Mouse (Mus musculus) thymus, adult 2 months (tissue): ENCODE measurements around the gene Smarcal1. TPM values are rescaled to one million over a fixed set of nuclear protein-coding genes. Genes with fewer than 3 reads are reported as not detected.

Experiments used
- DNase-seq: peaks from one replicate; pipeline ENCODE4 v3.0.0; 2021
- H3K27ac ChIP-seq: fragments of 200-500 bp; 2 replicates; pipeline ENCODE4 v1.5.1; 2012; ENCODE audit warnings: low read length, control low read depth; ENCODE audit not compliant: control insufficient read depth, insufficient read depth
- H3K27me3 ChIP-seq: fragments of 200-500 bp; 2 replicates; pipeline ENCODE4 v1.6.1; 2012; ENCODE audit warnings: mild to moderate bottlenecking, low read length, moderate library complexity, mixed read lengths; ENCODE audit not compliant: control insufficient read depth, insufficient read depth
- H3K36me3 ChIP-seq: fragments of 200-500 bp; 2 replicates; pipeline ENCODE4 v1.6.1; 2012; ENCODE audit warnings: mild to moderate bottlenecking, low read length, moderate library complexity; ENCODE audit not compliant: control insufficient read depth, insufficient read depth
- H3K4me1 ChIP-seq: fragments of 200-500 bp; replicated peaks from 2 replicates; pipeline ENCODE4 v1.6.1; 2012; ENCODE audit warnings: low read length; ENCODE audit not compliant: control insufficient read depth, insufficient read depth
- H3K4me3 ChIP-seq: fragments of 200-500 bp; 2 replicates; pipeline ENCODE4 v1.5.1; 2012; ENCODE audit warnings: mild to moderate bottlenecking, low read length, control low read depth, moderate library complexity; ENCODE audit not compliant: control insufficient read depth, insufficient read depth
- CTCF ChIP-seq: fragments of 200-500 bp; IDR thresholded peaks from 2 replicates; pipeline ENCODE4 v1.5.1; 2012; ENCODE audit warnings: mild to moderate bottlenecking, control low read depth, low read length, moderate library complexity, borderline replicate concordance; ENCODE audit not compliant: control insufficient read depth, poor library complexity, insufficient read depth; ENCODE audit errors: extremely low read depth
- POLR2A ChIP-seq: fragments of 200-500 bp; IDR thresholded peaks from 2 replicates; pipeline ENCODE4 v1.6.1; 2012; ENCODE audit warnings: mild to moderate bottlenecking, low read length, control low read depth, moderate library complexity; ENCODE audit not compliant: control insufficient read depth, poor library complexity, insufficient read depth; ENCODE audit errors: extremely low read depth
- WGBS: fragments of 180-500 bp; shearing (Covaris S2); methylation state at CpG from one replicate; pipeline ENCODE4 v1.1.7; 2018; 5-methylcytosine and 5-hydroxymethylcytosine counted together
- polyA plus RNA-seq: library from polyadenylated mRNA; depleted of rRNA; stranded (reverse); fragments of >200 nt; gene quantifications from 2 replicates; pipeline ENCODE4 v1.2.3, GENCODE M21; 2012

Smarcal1 gene
- polyA plus RNA-seq, 1 experiment, result 43.8 TPM

DNA sequence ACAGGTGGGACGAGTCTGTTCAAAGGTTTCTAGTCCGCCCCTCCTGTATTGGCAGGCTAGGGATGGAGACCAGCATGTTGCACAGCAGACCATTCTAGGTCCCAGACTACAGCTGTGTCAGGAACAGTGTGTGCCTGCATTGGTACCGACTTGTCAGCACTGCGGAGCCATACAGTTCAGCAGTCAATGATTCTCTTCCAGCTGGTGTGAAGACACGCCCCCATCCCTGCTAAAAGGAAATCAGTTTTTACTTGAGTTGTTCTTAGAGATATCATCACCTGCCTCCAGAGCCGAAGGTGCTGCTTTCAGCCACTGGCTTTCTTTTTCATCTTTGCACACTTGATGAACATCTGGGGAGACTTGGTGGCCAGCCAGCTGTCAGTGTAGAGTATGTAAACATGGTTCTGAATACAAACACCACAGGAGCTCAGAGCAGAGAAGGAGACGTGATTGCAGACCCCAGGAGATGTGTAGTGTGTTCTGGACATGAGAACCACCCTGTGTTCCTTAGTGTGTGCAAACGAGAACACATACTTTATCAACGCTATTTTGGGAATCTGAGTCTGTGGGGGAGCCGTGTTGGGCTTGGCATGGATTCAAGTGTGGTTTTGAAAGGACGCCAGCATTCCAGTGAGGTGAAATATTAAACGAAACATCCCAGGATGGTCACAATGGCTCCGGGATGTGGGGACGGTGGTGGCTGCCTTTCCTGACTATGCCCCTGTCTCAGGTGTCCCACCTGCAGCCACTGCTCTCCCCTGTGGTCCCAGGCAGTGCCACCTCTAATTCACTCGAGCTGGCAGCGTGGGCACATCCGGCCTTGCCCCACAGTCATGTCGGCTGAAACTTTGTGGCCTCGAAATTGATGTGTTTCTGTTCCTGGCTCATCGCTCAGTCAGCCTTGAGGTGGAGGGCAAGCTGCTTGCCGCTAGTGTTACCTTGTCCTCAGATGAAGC lies 16.4 kb downstream of the Smarcal1 start:
- Histone ChIP-seq H3K27me3 (no peaks in the 10 kb centered on the region), H3K4me3 (no peak overlapping the region), H3K27ac (no peak overlapping the region), H3K4me1 (no peaks in the 10 kb centered on the region), H3K36me3 (peaks cover 30% of the 10 kb centered on the region)
- no peak for DNase-seq
- TF ChIP-seq POLR2A (no peak), CTCF (no peak)
- 76% methylated on average over 21 of the region's 21 CpGs for WGBS

GRCm38 (mm10) chr1:72600778-72601177 lies 17.7 kb downstream of the Smarcal1 start:
- no peak for DNase-seq
- 95% methylated on average over 5 of the region's 5 CpGs for WGBS
- peaks cover 28% of the 10 kb centered on the region for H3K36me3 ChIP-seq
- no peak overlapping the region for H3K4me3 ChIP-seq
- TF ChIP-seq POLR2A, result no peak
- no peak for TF ChIP-seq CTCF
- no peaks in the 10 kb centered on the region for H3K4me1 ChIP-seq
- no peak overlapping the region for H3K27ac ChIP-seq
- no peaks in the 10 kb centered on the region for H3K27me3 ChIP-seq

DNA sequence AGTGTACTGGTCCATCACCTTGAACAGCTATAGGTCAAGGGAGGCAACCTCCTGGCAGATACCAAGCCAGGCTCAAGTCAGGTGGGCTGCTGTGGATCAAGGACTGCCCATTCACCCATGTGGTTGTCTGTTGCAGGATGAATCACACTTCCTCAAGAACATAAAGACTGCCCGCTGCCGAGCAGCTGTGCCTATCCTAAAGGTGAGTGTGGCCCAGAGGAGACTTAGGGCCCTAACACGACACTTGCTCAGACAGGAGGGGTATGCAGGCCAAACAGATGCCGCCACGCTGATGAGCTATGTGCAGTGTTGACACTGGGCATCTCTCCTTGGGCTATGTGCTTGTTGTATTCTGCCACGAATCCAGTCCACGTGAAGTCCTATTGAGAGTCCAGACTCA lies 18.2 kb downstream of the Smarcal1 start:
- TF ChIP-seq CTCF, result no peak
- TF ChIP-seq POLR2A, result no peak
- WGBS, result 95% methylated on average over 7 of the region's 7 CpGs
- H3K36me3 ChIP-seq, result peaks cover 23% of the 10 kb centered on the region
- no peaks in the 10 kb centered on the region for H3K4me1 ChIP-seq
- no peak for DNase-seq
- no peaks in the 10 kb centered on the region for H3K27me3 ChIP-seq
- no peak overlapping the region for H3K4me3 ChIP-seq
- H3K27ac ChIP-seq, result no peak overlapping the region

- Histone ChIP-seq H3K4me1 (no peaks in the 10 kb centered on the region), H3K27me3 (no peaks in the 10 kb centered on the region), H3K4me3 (no peak overlapping the region), H3K36me3 (peaks cover 14% of the 10 kb centered on the region), H3K27ac (no peak overlapping the region)
- DNase-seq, result no peak
- 93% methylated on average over 5 of the region's 5 CpGs for WGBS
- TF ChIP-seq CTCF (no peak), POLR2A (no peak)
Measured at GRCm38 (mm10) chr1:72602186-72602585, 19.1 kb downstream of the Smarcal1 start.

DNA sequence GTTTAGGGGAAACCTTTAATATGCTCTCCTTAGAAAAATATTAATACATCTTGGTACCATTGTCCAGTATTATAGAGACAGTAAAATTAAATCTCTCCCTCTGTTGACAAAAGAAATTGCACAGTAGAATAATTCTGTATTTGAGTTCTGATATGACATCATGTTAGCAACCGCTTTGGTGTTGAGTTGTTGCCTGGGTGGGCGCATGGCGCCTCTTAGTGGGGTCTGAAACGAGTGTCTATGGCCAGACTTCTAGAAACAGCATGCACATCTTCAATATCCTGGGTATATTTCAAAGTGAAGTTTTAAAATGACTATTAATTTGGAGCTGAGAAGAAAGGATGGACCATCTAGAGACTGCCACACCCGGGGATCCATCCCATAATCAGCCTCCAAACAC lies 19.8 kb downstream of the Smarcal1 start:
- no peak for DNase-seq
- Histone ChIP-seq H3K4me3 (no peak overlapping the region), H3K36me3 (peaks cover 17% of the 10 kb centered on the region), H3K27ac (no peak overlapping the region), H3K4me1 (no peaks in the 10 kb centered on the region), H3K27me3 (no peaks in the 10 kb centered on the region)
- WGBS, result 97% methylated on average over 5 of the region's 5 CpGs
- no peak for TF ChIP-seq CTCF
- no peak for TF ChIP-seq POLR2A

- Histone ChIP-seq H3K4me1 (no peaks in the 10 kb centered on the region), H3K27ac (no peak overlapping the region), H3K36me3 (peaks cover 15% of the 10 kb centered on the region), H3K4me3 (no peak overlapping the region), H3K27me3 (no peaks in the 10 kb centered on the region)
- 87% methylated on average over 12 of the region's 12 CpGs for WGBS
- no peak for DNase-seq
- TF ChIP-seq POLR2A (no peak), CTCF (no peak)
Measured at GRCm38 (mm10) chr1:72606186-72606673, 23.2 kb downstream of the Smarcal1 start.
